Mouse (Mus musculus) cerebellum, adult 2 months (tissue): Measurements from ENCODE around the gene Sptlc2.

Experiments used
- CTCF ChIP-seq: fragments of 200-500 bp; IDR thresholded peaks from 2 replicates; pipeline ENCODE4 v1.5.1; 2011; ENCODE audit warnings: low read depth, mild to moderate bottlenecking, control low read depth, low read length, moderate library complexity, borderline replicate concordance; ENCODE audit not compliant: insufficient read depth
- POLR2A ChIP-seq: fragments of 200-500 bp; IDR thresholded peaks from 2 replicates; pipeline ENCODE4 v1.6.1; 2011; ENCODE audit warnings: low read length, control low read depth, borderline replicate concordance; ENCODE audit not compliant: insufficient read depth

DNA sequence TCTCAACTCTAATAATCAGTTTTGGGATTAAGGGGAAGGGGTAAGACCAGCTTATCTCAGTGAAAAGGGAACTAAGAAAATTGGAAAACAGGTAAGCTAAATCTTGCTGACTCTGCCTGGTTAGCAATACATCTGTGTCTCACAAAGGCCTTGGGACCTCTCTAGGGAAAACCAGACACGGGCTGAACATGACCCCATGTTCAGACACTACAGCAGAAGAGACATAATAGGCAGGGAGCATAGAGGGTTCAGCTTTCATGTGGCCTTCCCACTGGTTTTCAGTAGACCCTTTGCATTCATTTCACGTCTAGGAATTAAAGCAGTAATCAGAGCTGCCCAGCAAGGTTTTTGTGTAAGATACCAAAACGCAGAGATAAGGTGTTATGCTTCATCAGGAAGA, 36.4 kb upstream of the Sptlc2 start:
- TF ChIP-seq CTCF (no peak), POLR2A (no peak)
